Mouse (Mus musculus) liver, embryonic 11.5 days (tissue): ENCODE measurements around the gene Il27ra. TPM values are rescaled to one million over a fixed set of nuclear protein-coding genes. Genes with fewer than 3 reads are reported as not detected.
"Not testable (repeated sequence)": the region's sequence is repeated elsewhere in the genome, so short reads cannot be mapped to it uniquely, and the experiment has no call there.

ENCODE experiments used
- ATAC-seq: fragments of 200-750 bp; cut with Nextera tagmentation; replicated peaks from 2 replicates; pipeline ENCODE4 v1.8.0; 2017; ENCODE audit warnings: moderate number of reproducible peaks, mild to moderate bottlenecking, moderate TSS enrichment, moderate library complexity; ENCODE audit not compliant: low FRiP score
- DNase-seq: peaks from one replicate; pipeline ENCODE4 v3.0.0-alpha.2; 2017; ENCODE audit warnings: low spot score
- H3K27ac ChIP-seq: fragments of 300-500 bp; sonication (generic); 2 replicates; pipeline ENCODE4 v1.5.1; 2014; ENCODE audit warnings: mild to moderate bottlenecking, low read depth, low read length, control low read depth
- H3K27me3 ChIP-seq: fragments of 300-500 bp; sonication (generic); replicated peaks from 2 replicates; pipeline ENCODE4 v1.6.1; 2014; ENCODE audit warnings: low read length, mixed read lengths; ENCODE audit not compliant: control insufficient read depth, insufficient read depth
- H3K36me3 ChIP-seq: fragments of 300-500 bp; sonication (generic); 2 replicates; pipeline ENCODE4 v1.6.1; 2014; ENCODE audit warnings: mild to moderate bottlenecking, low read length, moderate library complexity, mixed read lengths; ENCODE audit not compliant: control insufficient read depth, insufficient read depth
- H3K4me1 ChIP-seq: fragments of 300-500 bp; sonication (generic); replicated peaks from 2 replicates; pipeline ENCODE4 v1.6.1; 2014; ENCODE audit warnings: low read length, mixed read lengths; ENCODE audit not compliant: control insufficient read depth, insufficient read depth
- H3K4me2 ChIP-seq: fragments of 300-500 bp; sonication (generic); 2 replicates; pipeline ENCODE4 v1.6.1; 2014; ENCODE audit warnings: mild to moderate bottlenecking, control low read depth, moderate library complexity
- H3K4me3 ChIP-seq: fragments of 300-500 bp; sonication (generic); 2 replicates; pipeline ENCODE4 v1.5.1; 2014; ENCODE audit warnings: low read depth, low read length, control low read depth
- H3K9ac ChIP-seq: fragments of 300-500 bp; sonication (generic); 2 replicates; pipeline ENCODE4 v1.6.1; 2014; ENCODE audit warnings: low read depth, low read length, control low read depth
- H3K9me3 ChIP-seq: fragments of 300-500 bp; sonication (generic); 2 replicates; pipeline ENCODE4 v1.6.1; 2016; ENCODE audit warnings: low read length, inconsistent platforms, mixed read lengths; ENCODE audit not compliant: control insufficient read depth
- WGBS: fragments of 180-500 bp; shearing (Covaris S2); extraction: QIAGEN DNeasy Blood & Tissue Kit; methylation state at CpG from one replicate; pipeline ENCODE4 v1.1.7; 2014; 5-methylcytosine and 5-hydroxymethylcytosine counted together
- polyA plus RNA-seq: library from polyadenylated mRNA; unstranded; fragments of >200 nt; fragmentation: Nextera tagmentation; extraction: Ambion mirVana; gene quantifications from 2 replicates; pipeline ENCODE4 v1.2.1, GENCODE M21; 2014

The Il27ra gene
- polyA plus RNA-seq, 1 experiment from 2014 or later: 3.1 TPM

- no peaks in the 10 kb centered on the region for H3K9me3 ChIP-seq
- H3K4me1 ChIP-seq: peaks cover 16% of the 10 kb centered on the region
- H3K4me3 ChIP-seq: no peak overlapping the region
- H3K36me3 ChIP-seq: no peaks in the 10 kb centered on the region
- H3K27ac ChIP-seq: no peak overlapping the region
- WGBS: 35% methylated on average over 7 of the region's 7 CpGs
- DNase-seq (no peak), ATAC-seq (no peak)
- H3K27me3 ChIP-seq: peaks cover 39% of the 10 kb centered on the region
- H3K4me2 ChIP-seq: no peak overlapping the region
- H3K9ac ChIP-seq: no peak overlapping the region
Measured at GRCm38 (mm10) chr8:84008362-84008761, 34.0 kb downstream of the Il27ra start.

- not testable (repeated sequence) for H3K9me3 ChIP-seq, H3K4me2 ChIP-seq, ATAC-seq, H3K9ac ChIP-seq, H3K27ac ChIP-seq, DNase-seq, H3K36me3 ChIP-seq, H3K4me3 ChIP-seq
- peaks cover 14% of the 10 kb centered on the region for H3K4me1 ChIP-seq
- H3K27me3 ChIP-seq: peaks cover 13% of the 10 kb centered on the region
- 91% methylated on average over 7 of the region's 7 CpGs for WGBS
Measured at GRCm38 (mm10) chr8:84005502-84005901, 36.9 kb downstream of the Il27ra start.

- no peaks in the 10 kb centered on the region for H3K9me3 ChIP-seq
- ATAC-seq (peak; percentile 88), DNase-seq (peak; percentile 91)
- WGBS: 3% methylated on average over 30 of the region's 30 CpGs
- peak overlapping the region; percentile 71 for H3K9ac ChIP-seq
- H3K27ac ChIP-seq: peak overlapping the region; percentile 88
- H3K36me3 ChIP-seq: peaks cover 17% of the 10 kb centered on the region
- peak overlapping the region; percentile 59 for H3K4me3 ChIP-seq
- H3K4me2 ChIP-seq: peak overlapping the region; percentile 92
- H3K27me3 ChIP-seq: peaks cover 4% of the 10 kb centered on the region
- H3K4me1 ChIP-seq: peaks cover 14% of the 10 kb centered on the region
Measured at GRCm38 (mm10) chr8:84004533-84005201, 37.7 kb downstream of the Il27ra start.

- 77% methylated on average over 6 of the region's 6 CpGs for WGBS
- Histone ChIP-seq H3K9ac (peak overlapping the region; percentile 71), H3K4me2 (peak overlapping the region; percentile 92), H3K4me1 (peaks cover 21% of the 10 kb centered on the region), H3K27me3 (0 out of 2 replicates have a peak, but pooled peaks cover 2% of the 10 kb centered on the region), H3K9me3 (no peaks in the 10 kb centered on the region), H3K36me3 (peaks cover 18% of the 10 kb centered on the region), H3K4me3 (no peak overlapping the region; the same call in 1 of the 2 replicates), H3K27ac (no peak overlapping the region)
- DNase-seq (no peak), ATAC-seq (no peak)
Measured at GRCm38 (mm10) chr8:84003612-84004246, 38.7 kb downstream of the Il27ra start.

GRCm38 (mm10) chr8:84002957-84003611 lies 39.3 kb downstream of the Il27ra start:
- 64% methylated on average over 12 of the region's 12 CpGs for WGBS
- no peak for ATAC-seq
- no peak overlapping the region for H3K4me2 ChIP-seq
- no peak overlapping the region for H3K9ac ChIP-seq
- H3K4me3 ChIP-seq: no peak overlapping the region
- no peak overlapping the region for H3K27ac ChIP-seq
- no peak for DNase-seq
- H3K4me1 ChIP-seq: peaks cover 22% of the 10 kb centered on the region
- H3K36me3 ChIP-seq: peaks cover 18% of the 10 kb centered on the region
- 0 out of 2 replicates have a peak, but pooled peaks cover 2% of the 10 kb centered on the region for H3K27me3 ChIP-seq
- H3K9me3 ChIP-seq: no peaks in the 10 kb centered on the region

GRCm38 (mm10) chr8:84001281-84002000 lies 40.9 kb downstream of the Il27ra start, which contains the start of gene 1700067K01Rik:
1700067K01Rik (plus strand) TSS chr8:84001502.
- Histone ChIP-seq H3K4me3 (0 out of 2 replicates have a peak within 1 kb of the TSS, but pooled peaks have one; percentile 12), H3K9me3 (no peaks in the 10 kb centered on the region), H3K27ac (no peak within 1 kb of the TSS), H3K36me3 (peaks cover 18% of the 10 kb centered on the region), H3K27me3 (0 out of 2 replicates have a peak, but pooled peaks cover 2% of the 10 kb centered on the region), H3K4me2 (peak within 1 kb of the TSS; percentile 34), H3K4me1 (peaks cover 22% of the 10 kb centered on the region), H3K9ac (no peak within 1 kb of the TSS; the same call in 1 of the 2 replicates)
- 57% methylated on average over 61 of the region's 61 CpGs for WGBS
- no peak for DNase-seq
- ATAC-seq: no peak

GRCm38 (mm10) chr8:83999825-84000224 lies 42.6 kb downstream of the Il27ra start:
- 86% methylated on average over 2 of the region's 2 CpGs for WGBS
- peaks cover 18% of the 10 kb centered on the region for H3K36me3 ChIP-seq
- H3K9me3 ChIP-seq: no peaks in the 10 kb centered on the region
- no peak for DNase-seq
- H3K4me1 ChIP-seq: peaks cover 27% of the 10 kb centered on the region
- 0 out of 2 replicates have a peak, but pooled peaks cover 2% of the 10 kb centered on the region for H3K27me3 ChIP-seq
- no peak overlapping the region for H3K9ac ChIP-seq
- no peak overlapping the region for H3K27ac ChIP-seq
- peak overlapping the region; percentile 92; the same call in 1 of the 2 replicates for H3K4me3 ChIP-seq
- no peak for ATAC-seq
- peak overlapping the region; percentile 74 for H3K4me2 ChIP-seq

GRCm38 (mm10) chr8:83999057-83999705 lies 43.2 kb downstream of the Il27ra start:
- H3K9me3 ChIP-seq: no peaks in the 10 kb centered on the region
- H3K4me3 ChIP-seq: peak overlapping the region; percentile 92
- peak overlapping the region; percentile 96 for H3K9ac ChIP-seq
- no peak for DNase-seq
- ATAC-seq: no peak
- peaks cover 24% of the 10 kb centered on the region for H3K4me1 ChIP-seq
- peaks cover 18% of the 10 kb centered on the region for H3K36me3 ChIP-seq
- H3K27me3 ChIP-seq: 0 out of 2 replicates have a peak, but pooled peaks cover 2% of the 10 kb centered on the region
- WGBS: 71% methylated on average over 16 of the region's 16 CpGs
- H3K4me2 ChIP-seq: peak overlapping the region; percentile 74
- no peak overlapping the region for H3K27ac ChIP-seq
